Mouse (Mus musculus) kidney, postnatal 36 days (tissue): Measurements from ENCODE around the gene Sema6c.
"Not testable (repeated sequence)": the region's sequence is repeated elsewhere in the genome, so short reads cannot be mapped to it uniquely, and the experiment has no call there.

Experiments used
- DNase-seq, 2 experiments: peaks; one replicate each; pipeline ENCODE4 v3.0.0; 2021 to 2022; ENCODE audit warnings: mixed read lengths in 2 of 2

Gene Sema6c

DNA sequence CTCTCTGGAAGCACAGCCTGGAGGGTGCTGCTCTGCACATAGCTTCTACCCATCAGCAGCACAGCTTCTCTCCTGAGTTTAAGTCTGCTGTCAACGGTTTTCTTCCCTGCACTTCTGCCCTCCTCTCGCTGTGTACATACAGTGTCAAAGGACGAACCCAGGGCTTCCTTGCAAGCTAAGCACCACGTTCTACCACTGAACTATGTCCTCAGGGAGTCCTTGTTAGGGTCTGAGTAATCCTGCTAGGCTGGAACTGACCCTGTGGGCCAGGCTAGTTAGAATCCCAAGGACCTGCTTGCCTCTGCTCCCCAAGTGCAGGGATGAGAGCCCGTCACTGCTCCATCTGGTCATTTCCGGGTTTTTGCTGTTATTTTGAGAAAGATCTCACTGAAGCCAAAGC, 26.6 kb downstream of the Sema6c start:
- DNase-seq, result no peak

GRCm38 (mm10) chr3:95194721-95195135, 34.5 kb downstream of the Sema6c start:
- DNase-seq, result peak; percentile 38 to 56

DNA sequence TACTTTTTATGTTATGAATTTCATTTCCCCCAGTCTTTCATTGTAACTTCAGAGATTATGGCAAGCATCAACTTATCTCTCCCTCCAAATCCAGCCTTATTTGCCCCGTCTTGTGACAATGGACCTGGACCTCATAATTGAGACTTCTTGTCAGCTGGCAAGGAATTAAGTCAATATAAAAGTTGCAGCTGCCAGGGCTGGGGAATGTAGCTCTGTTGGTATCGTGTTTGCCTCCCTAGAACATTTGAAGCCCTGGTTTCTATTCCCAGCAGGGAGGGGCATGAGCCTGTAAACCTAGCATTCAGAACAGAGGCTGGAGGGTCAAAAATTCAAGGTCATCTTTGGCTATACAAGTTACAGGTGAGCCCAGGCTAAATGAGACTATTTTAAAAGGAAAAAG, 35.5 kb downstream of the Sema6c start:
- no peak for DNase-seq

DNA sequence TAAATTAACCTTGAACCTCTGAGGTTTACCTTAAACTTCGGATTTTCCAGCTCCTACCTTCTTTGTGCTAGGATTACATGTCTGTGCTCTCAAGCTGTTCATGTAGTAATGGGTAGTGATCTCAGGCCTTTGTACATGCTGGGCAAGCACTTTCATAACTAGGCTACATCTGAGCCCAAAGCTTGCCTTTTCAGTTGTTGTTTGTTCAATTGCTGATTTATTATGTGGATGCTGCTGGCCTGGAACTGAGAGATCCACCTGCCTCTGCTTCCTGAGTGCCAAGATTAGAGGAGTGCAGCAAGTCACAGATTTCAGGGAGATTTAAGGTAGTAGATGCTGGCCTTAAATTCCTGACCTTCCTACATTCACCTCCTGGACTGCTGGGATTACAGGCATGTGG, 38.8 kb downstream of the Sema6c start:
- DNase-seq, result peak; percentile 11 to 14

GRCm38 (mm10) chr3:95200132-95200531, 39.9 kb downstream of the Sema6c start:
- peak; percentile 92 to 96 for DNase-seq

DNA sequence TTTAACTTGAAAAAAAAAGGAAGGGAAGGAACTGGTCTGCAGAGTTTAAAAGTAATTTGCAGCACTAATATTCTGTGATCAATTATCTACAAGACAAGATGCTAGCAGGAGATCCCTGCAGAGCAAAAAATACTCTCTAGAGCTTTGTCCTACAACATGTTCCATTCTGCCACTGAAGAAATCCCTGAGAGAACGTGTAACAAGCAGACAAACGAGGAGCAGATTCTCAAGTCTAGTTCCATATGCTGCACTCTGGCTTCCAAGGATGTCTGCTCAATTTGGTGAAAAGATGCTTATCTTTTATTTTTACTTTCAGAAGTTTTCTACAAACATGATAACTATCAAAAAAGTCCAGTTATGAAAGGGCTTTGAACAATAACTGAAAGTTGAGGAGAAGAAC, 40.3 kb downstream of the Sema6c start:
- DNase-seq, result no peak

DNA sequence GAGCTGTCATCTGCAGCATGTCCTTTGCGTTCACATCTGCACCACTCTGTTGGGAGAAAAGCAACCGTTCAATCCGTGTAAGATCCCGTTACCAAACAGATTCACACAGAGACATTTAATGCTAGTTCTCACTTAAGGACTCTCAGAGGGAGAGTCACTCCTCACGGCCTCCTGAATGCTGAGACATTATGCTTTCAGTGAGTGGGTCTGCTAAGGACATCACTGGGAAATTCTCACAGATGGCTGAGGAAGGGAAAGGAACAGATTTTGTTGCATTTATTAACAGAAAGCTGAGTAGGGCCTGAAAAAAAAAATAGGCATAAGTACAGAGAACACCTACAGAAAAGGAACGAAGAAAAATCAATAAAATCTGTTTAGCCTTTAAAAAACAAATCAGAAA, 43.6 kb downstream of the Sema6c start:
- DNase-seq, result no peak

DNA sequence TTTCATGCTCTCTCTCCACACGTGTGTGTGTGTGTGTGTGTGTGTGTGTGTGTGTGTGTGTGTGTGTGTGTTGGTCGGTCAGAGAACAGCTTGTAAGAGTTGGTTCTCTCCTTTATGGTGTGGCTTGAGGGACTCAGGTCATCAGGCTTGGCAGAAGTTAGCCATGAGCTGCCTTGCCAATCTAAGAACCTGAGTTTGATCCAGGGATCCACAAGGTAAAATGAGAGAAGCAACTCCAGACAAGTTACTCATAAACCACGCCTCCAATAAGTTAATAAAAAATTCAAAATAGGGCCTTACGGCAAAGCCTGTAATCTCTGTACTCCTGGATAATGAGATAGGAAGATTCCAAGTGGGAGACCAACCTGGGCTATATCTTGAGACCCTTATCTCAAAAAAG, 48.0 kb downstream of the Sema6c start:
- peak in 1 of 2 experiments; percentile 13 for DNase-seq

- no peak for DNase-seq
These were observed 50.3 kb downstream of the Sema6c start for GRCm38 (mm10) chr3:95210585-95210984.

DNA sequence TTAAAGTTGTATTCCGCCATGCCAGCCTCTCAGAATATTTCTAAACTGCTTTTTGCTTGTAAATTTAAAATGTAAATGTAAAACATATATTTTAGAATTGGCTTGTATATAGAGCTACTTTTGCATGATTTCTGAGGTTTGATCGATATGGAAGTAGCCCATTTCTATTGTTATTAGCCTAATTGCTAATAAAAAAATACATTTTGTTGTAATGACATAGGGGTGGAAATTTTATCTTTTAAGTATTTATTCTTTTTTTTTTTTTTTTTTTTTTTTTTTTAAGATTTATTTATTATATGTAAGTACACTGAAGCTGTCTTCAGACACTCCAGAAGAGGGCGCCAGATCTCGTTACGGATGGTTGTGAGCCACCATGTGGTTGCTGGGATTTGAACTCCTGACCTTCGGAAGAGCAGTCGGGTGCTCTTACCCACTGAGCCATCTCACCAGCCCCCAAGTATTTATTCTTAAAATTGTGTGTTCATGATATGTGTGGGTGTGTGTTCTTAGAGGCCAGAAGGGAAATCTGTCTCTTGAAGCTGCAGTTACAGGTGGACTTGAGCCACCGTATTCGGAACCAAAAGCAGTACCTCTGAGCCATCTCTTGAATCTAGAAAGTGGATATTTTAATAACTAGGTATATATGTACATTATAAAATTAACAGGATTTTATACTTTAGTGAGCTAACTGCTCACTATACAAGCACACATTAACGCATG, 52.8 kb downstream of the Sema6c start:
- DNase-seq, result not testable (repeated sequence)

DNA sequence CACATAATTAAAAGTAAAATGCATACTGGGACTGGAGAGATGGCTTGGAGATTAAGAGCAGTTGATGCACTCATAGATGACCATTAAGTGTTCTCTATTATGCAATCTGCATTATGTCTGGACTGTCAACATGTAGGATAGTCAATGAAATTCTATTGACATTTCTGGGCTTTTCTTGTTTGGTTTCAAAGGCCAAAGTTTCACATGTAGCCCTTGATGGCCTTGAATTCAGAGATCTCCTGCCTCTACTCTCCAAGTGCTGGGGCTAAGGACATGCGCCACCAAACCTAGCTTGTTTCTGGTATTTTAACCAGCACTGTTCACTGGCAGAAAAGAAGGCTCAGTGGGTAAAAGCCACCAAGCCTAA, 53.3 kb downstream of the Sema6c start:
- no peak for DNase-seq

- DNase-seq, result no peak
These were observed 56.5 kb downstream of the Sema6c start for GRCm38 (mm10) chr3:95216655-95217254.

DNA sequence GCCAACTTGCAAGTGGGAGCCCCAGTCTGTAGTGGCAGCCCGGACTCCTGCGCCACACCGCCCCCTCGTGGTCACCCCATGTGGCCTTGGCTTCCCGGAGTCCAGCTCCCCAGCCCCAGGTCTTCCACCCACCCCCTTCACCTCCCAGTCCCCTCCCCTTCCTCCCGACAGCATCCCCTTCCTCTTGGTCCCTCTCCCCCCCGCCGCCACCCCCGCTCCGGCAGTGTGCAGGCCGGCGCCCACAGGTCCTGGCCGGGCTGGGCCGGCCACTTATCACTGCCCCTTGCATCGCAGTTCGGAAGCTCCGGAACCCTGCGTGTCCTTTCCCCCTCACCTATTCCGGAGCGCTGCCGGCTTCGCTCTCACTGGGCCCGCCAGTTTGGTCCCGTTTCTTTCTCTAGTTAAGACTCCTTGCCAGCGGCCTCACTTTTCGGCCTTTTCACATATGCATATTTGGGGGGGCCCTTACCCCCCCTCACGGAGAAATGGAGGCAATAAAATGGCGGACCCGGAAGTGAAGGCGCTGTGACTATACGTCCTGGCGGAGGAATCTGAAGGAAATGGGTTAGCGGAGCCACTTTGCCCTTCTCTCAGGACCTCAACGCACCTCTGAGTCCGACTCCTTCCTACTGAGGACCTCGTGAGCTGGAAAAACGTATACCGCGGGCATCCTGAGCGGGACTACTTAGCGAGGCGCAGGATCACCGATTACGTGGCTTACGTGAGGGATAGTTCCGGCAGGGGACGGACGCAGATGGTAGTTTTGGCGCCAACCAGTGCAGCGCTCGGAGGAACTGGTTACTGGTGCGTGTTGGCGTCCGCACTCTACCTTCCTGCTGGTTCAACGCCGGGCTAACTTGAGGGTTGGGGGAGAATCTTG, 57.2 kb downstream of the Sema6c start, which contains the start of gene Gabpb2:
Gene Gabpb2, minus strand, starts transcription at position 662 of the 880 bp plus-strand sequence.
- DNase-seq, result peak; percentile 96 to 99

GRCm38 (mm10) chr3:95218466-95219137, 58.3 kb downstream of the Sema6c start:
- peak in 1 of 2 experiments; percentile 61 for DNase-seq

GRCm38 (mm10) chr3:95223041-95223440, 62.8 kb downstream of the Sema6c start:
- no peak for DNase-seq
